Mouse (Mus musculus) limb, embryonic 15.5 days (tissue): Measurements from ENCODE around the gene P2rx4. TPM values are rescaled to one million over a fixed set of nuclear protein-coding genes. Genes with fewer than 3 reads are reported as not detected.
A peak's percentile ranks its signal among the peaks of the same experiment; 100 is the strongest.

Source experiments
- ATAC-seq: fragments of 200-750 bp; cut with Nextera tagmentation; 2 replicates; pipeline ENCODE4 v1.8.0; 2017; ENCODE audit warnings: low read depth, moderate TSS enrichment; ENCODE audit not compliant: insufficient number of reproducible peaks, low FRiP score, low TSS enrichment
- H3K27ac ChIP-seq: fragments of 300-500 bp; sonication (generic); 2 replicates; pipeline ENCODE4 v1.5.1; 2015; ENCODE audit warnings: moderate library complexity, mild to moderate bottlenecking, inconsistent platforms
- H3K27me3 ChIP-seq: fragments of 300-500 bp; sonication (generic); 2 replicates; pipeline ENCODE4 v1.6.1; 2015; ENCODE audit warnings: inconsistent platforms
- H3K36me3 ChIP-seq: fragments of 300-500 bp; sonication (generic); 2 replicates; pipeline ENCODE4 v1.6.1; 2015; ENCODE audit warnings: inconsistent platforms
- H3K4me1 ChIP-seq: fragments of 300-500 bp; sonication (generic); 2 replicates; pipeline ENCODE4 v1.6.1; 2015; ENCODE audit warnings: inconsistent platforms
- H3K4me2 ChIP-seq: fragments of 300-500 bp; sonication (generic); 2 replicates; pipeline ENCODE4 v1.6.1; 2015; ENCODE audit warnings: mild to moderate bottlenecking, inconsistent platforms
- H3K4me3 ChIP-seq: fragments of 300-500 bp; sonication (generic); 2 replicates; pipeline ENCODE4 v1.5.1; 2015; ENCODE audit warnings: mild to moderate bottlenecking, inconsistent platforms
- H3K9ac ChIP-seq: fragments of 300-500 bp; sonication (generic); 2 replicates; pipeline ENCODE4 v1.6.1; 2015; ENCODE audit warnings: inconsistent platforms
- H3K9me3 ChIP-seq: fragments of 300-500 bp; sonication (generic); 2 replicates; pipeline ENCODE4 v1.6.1; 2016; ENCODE audit warnings: inconsistent platforms
- WGBS: fragments of 180-500 bp; shearing (Covaris S2); methylation state at CpG from one replicate; pipeline ENCODE4 v1.1.7; 2015; 5-methylcytosine and 5-hydroxymethylcytosine counted together
- polyA plus RNA-seq: library from polyadenylated mRNA; unstranded; fragments of >200 nt; fragmentation: Nextera tagmentation; extraction: Ambion mirVana; gene quantifications from 2 replicates; pipeline ENCODE4 v1.2.1, GENCODE M21; 2015

P2rx4 gene
- polyA plus RNA-seq, 1 experiment from 2014 or later: 27.8 TPM

- H3K4me2 ChIP-seq: no peak overlapping the region
- H3K27me3 ChIP-seq: no peaks in the 10 kb centered on the region
- 19% methylated on average over 15 of the region's 15 CpGs for WGBS
- no peak overlapping the region for H3K4me3 ChIP-seq
- no peak for ATAC-seq
- H3K4me1 ChIP-seq: peaks cover 19% of the 10 kb centered on the region
- no peaks in the 10 kb centered on the region for H3K9me3 ChIP-seq
- H3K9ac ChIP-seq: no peak overlapping the region
- peak overlapping the region; percentile 83 for H3K27ac ChIP-seq
- peaks cover 15% of the 10 kb centered on the region; the same call in 1 of the 2 replicates for H3K36me3 ChIP-seq
These were observed 24.8 kb downstream of the P2rx4 start for GRCm38 (mm10) chr5:122731991-122732673.

GRCm38 (mm10) chr5:122733881-122734280 is 26.5 kb downstream of the P2rx4 start:
- Histone ChIP-seq H3K4me1 (peaks cover 19% of the 10 kb centered on the region), H3K27me3 (no peaks in the 10 kb centered on the region), H3K4me3 (no peak overlapping the region), H3K9me3 (no peaks in the 10 kb centered on the region), H3K36me3 (peaks cover 15% of the 10 kb centered on the region; the same call in 1 of the 2 replicates), H3K27ac (no peak overlapping the region), H3K4me2 (0 out of 2 replicates have a peak overlapping the region, but pooled peaks have one; percentile 19), H3K9ac (no peak overlapping the region)
- ATAC-seq: no peak
- WGBS: 57% methylated on average over 17 of the region's 17 CpGs

GRCm38 (mm10) chr5:122735853-122736252 is 28.5 kb downstream of the P2rx4 start:
- H3K27ac ChIP-seq: no peak overlapping the region
- H3K9me3 ChIP-seq: no peaks in the 10 kb centered on the region
- H3K27me3 ChIP-seq: no peaks in the 10 kb centered on the region
- no peak overlapping the region for H3K4me2 ChIP-seq
- peaks cover 22% of the 10 kb centered on the region for H3K36me3 ChIP-seq
- 90% methylated on average over 7 of the region's 7 CpGs for WGBS
- peaks cover 19% of the 10 kb centered on the region for H3K4me1 ChIP-seq
- no peak for ATAC-seq
- H3K4me3 ChIP-seq: no peak overlapping the region
- H3K9ac ChIP-seq: no peak overlapping the region

GRCm38 (mm10) chr5:122736761-122737160 is 29.4 kb downstream of the P2rx4 start:
- no peak overlapping the region for H3K27ac ChIP-seq
- H3K4me1 ChIP-seq: peaks cover 16% of the 10 kb centered on the region
- 85% methylated on average over 15 of the region's 15 CpGs for WGBS
- no peak overlapping the region for H3K9ac ChIP-seq
- H3K36me3 ChIP-seq: peaks cover 27% of the 10 kb centered on the region
- no peaks in the 10 kb centered on the region for H3K27me3 ChIP-seq
- H3K4me3 ChIP-seq: no peak overlapping the region
- ATAC-seq: no peak
- H3K4me2 ChIP-seq: no peak overlapping the region
- H3K9me3 ChIP-seq: no peaks in the 10 kb centered on the region

GRCm38 (mm10) chr5:122743880-122744422 is 36.6 kb downstream of the P2rx4 start:
- Histone ChIP-seq H3K4me3 (no peak overlapping the region), H3K4me2 (no peak overlapping the region), H3K4me1 (no peaks in the 10 kb centered on the region), H3K36me3 (peaks cover 67% of the 10 kb centered on the region), H3K9me3 (no peaks in the 10 kb centered on the region), H3K9ac (no peak overlapping the region), H3K27me3 (no peaks in the 10 kb centered on the region), H3K27ac (no peak overlapping the region)
- no peak for ATAC-seq
- 85% methylated on average over 13 of the region's 13 CpGs for WGBS

- 64% methylated on average over 7 of the region's 7 CpGs for WGBS
- ATAC-seq: no peak
- no peak overlapping the region for H3K4me3 ChIP-seq
- H3K27ac ChIP-seq: no peak overlapping the region
- no peak overlapping the region for H3K4me2 ChIP-seq
- peaks cover 47% of the 10 kb centered on the region for H3K36me3 ChIP-seq
- no peak overlapping the region for H3K9ac ChIP-seq
- no peaks in the 10 kb centered on the region for H3K27me3 ChIP-seq
- no peaks in the 10 kb centered on the region for H3K9me3 ChIP-seq
- no peaks in the 10 kb centered on the region for H3K4me1 ChIP-seq
These were observed 40.6 kb downstream of the P2rx4 start for GRCm38 (mm10) chr5:122747950-122748349.

GRCm38 (mm10) chr5:122754477-122754876 is 47.1 kb downstream of the P2rx4 start:
- no peaks in the 10 kb centered on the region for H3K27me3 ChIP-seq
- no peaks in the 10 kb centered on the region for H3K9me3 ChIP-seq
- WGBS: 72% methylated on average over 16 of the region's 16 CpGs
- H3K4me3 ChIP-seq: no peak overlapping the region
- H3K36me3 ChIP-seq: peaks cover 50% of the 10 kb centered on the region
- no peak overlapping the region for H3K4me2 ChIP-seq
- H3K4me1 ChIP-seq: no peaks in the 10 kb centered on the region
- no peak overlapping the region for H3K9ac ChIP-seq
- H3K27ac ChIP-seq: no peak overlapping the region
- no peak; the same call in 1 of the 2 replicates for ATAC-seq

- Histone ChIP-seq H3K4me2 (no peak overlapping the region), H3K9ac (no peak overlapping the region), H3K36me3 (peaks cover 50% of the 10 kb centered on the region), H3K9me3 (no peaks in the 10 kb centered on the region), H3K27ac (no peak overlapping the region), H3K27me3 (no peaks in the 10 kb centered on the region), H3K4me3 (no peak overlapping the region), H3K4me1 (no peaks in the 10 kb centered on the region)
- 93% methylated on average over 4 of the region's 4 CpGs for WGBS
- ATAC-seq: no peak
These were observed 48.3 kb downstream of the P2rx4 start for GRCm38 (mm10) chr5:122755620-122756019.

- no peak overlapping the region for H3K4me3 ChIP-seq
- H3K4me1 ChIP-seq: no peaks in the 10 kb centered on the region
- H3K9ac ChIP-seq: no peak overlapping the region
- ATAC-seq: no peak
- H3K4me2 ChIP-seq: no peak overlapping the region
- H3K9me3 ChIP-seq: no peaks in the 10 kb centered on the region
- 72% methylated on average over 6 of the region's 6 CpGs for WGBS
- no peaks in the 10 kb centered on the region for H3K27me3 ChIP-seq
- H3K36me3 ChIP-seq: peaks cover 49% of the 10 kb centered on the region
- no peak overlapping the region for H3K27ac ChIP-seq
These were observed 48.8 kb downstream of the P2rx4 start for GRCm38 (mm10) chr5:122756144-122756543.

- Histone ChIP-seq H3K4me1 (no peaks in the 10 kb centered on the region), H3K27me3 (no peaks in the 10 kb centered on the region), H3K9ac (no peak overlapping the region), H3K9me3 (no peaks in the 10 kb centered on the region), H3K4me3 (no peak overlapping the region), H3K27ac (no peak overlapping the region), H3K36me3 (peaks cover 47% of the 10 kb centered on the region), H3K4me2 (no peak overlapping the region)
- WGBS: 92% methylated on average over 7 of the region's 7 CpGs
- peak; percentile 7; the same call in 1 of the 2 replicates for ATAC-seq
These were observed 49.3 kb downstream of the P2rx4 start for GRCm38 (mm10) chr5:122756680-122757079.

GRCm38 (mm10) chr5:122763271-122764031 is 56.1 kb downstream of the P2rx4 start:
- ATAC-seq: no peak

GRCm38 (mm10) chr5:122764032-122764464 is 56.7 kb downstream of the P2rx4 start:
- Histone ChIP-seq H3K4me1 (peaks cover 9% of the 10 kb centered on the region), H3K4me3 (no peak overlapping the region), H3K9me3 (no peaks in the 10 kb centered on the region), H3K9ac (no peak overlapping the region), H3K4me2 (no peak overlapping the region), H3K27me3 (no peaks in the 10 kb centered on the region), H3K27ac (no peak overlapping the region), H3K36me3 (peaks cover 14% of the 10 kb centered on the region; the same call in 1 of the 2 replicates)
- ATAC-seq: no peak
- WGBS: 55% methylated on average over 10 of the region's 10 CpGs

More at GRCm38 (mm10) chr5:122763271-122764031, 56.1 kb downstream of the P2rx4 start:
- Histone ChIP-seq H3K9ac (no peak overlapping the region), H3K4me1 (peaks cover 9% of the 10 kb centered on the region), H3K27ac (no peak overlapping the region), H3K9me3 (no peaks in the 10 kb centered on the region), H3K4me3 (no peak overlapping the region), H3K36me3 (peaks cover 20% of the 10 kb centered on the region), H3K27me3 (no peaks in the 10 kb centered on the region), H3K4me2 (no peak overlapping the region)
- WGBS: 76% methylated on average over 29 of the region's 29 CpGs
